In genomic region chr9:6325408-6325807, GRCm38 (mm10) we compare ENCODE assay signal across 41 mouse cellular contexts. TPM values are rescaled to one million over a fixed set of nuclear protein-coding genes. Genes with fewer than 3 reads are reported as not detected.
"Had no signal": no experiment of that assay in that cellular context is flagged by ENCODE, and none has a peak within 500 bp of the region (broad histone marks: within the 10 kb centered on the region; RNA-seq: fewer than 3 reads in every experiment).

No protein-coding gene starts in this region.

- H3K9me3 ChIP-seq: limb, embryonic 10.5 days; limb, embryonic 12.5 days; limb, embryonic 13.5 days; limb, embryonic 15.5 days; liver, embryonic 12.5 days; liver, embryonic 13.5 days; liver, embryonic 15.5 days; lung, embryonic 15.5 days; megakaryocyte, embryonic 14.5 days; midbrain, embryonic 10.5 days; midbrain, embryonic 12.5 days; midbrain, embryonic 13.5 days; midbrain, embryonic 15.5 days; neural tube, embryonic 12.5 days had no signal

- DNase-seq: left cerebral cortex, postnatal 4 days; liver; liver, embryonic 13.5 days; liver, postnatal 0 days; lung, adult 18-20 months; lung, adult 2 months; lung, embryonic 14.5 days; lung, postnatal 10 days; lung, postnatal 36 days; lung, postnatal 4 days; midbrain, embryonic 14.5 days had no signal

- H3K27ac ChIP-seq: left cerebral cortex, adult 2 months; limb, embryonic 10.5 days; limb, embryonic 12.5 days; limb, embryonic 13.5 days; limb, embryonic 15.5 days; liver, embryonic 12.5 days; liver, embryonic 13.5 days; liver, embryonic 14.5 days; liver, embryonic 15.5 days; lung, embryonic 15.5 days; macrophage; midbrain, embryonic 10.5 days; midbrain, embryonic 12.5 days; midbrain, embryonic 13.5 days; midbrain, embryonic 15.5 days; neural tube, embryonic 12.5 days had no signal

- H3K4me3 ChIP-seq: left cerebral cortex, adult 2 months; limb, embryonic 10.5 days; limb, embryonic 12.5 days; limb, embryonic 13.5 days; limb, embryonic 15.5 days; liver, embryonic 12.5 days; liver, embryonic 13.5 days; liver, embryonic 15.5 days; lung, embryonic 15.5 days; megakaryocyte, embryonic 14.5 days; midbrain, embryonic 10.5 days; midbrain, embryonic 12.5 days; midbrain, embryonic 13.5 days; midbrain, embryonic 15.5 days; neural tube, embryonic 12.5 days had no signal

- H3K27me3 ChIP-seq: limb, embryonic 12.5 days; limb, embryonic 13.5 days; limb, embryonic 15.5 days; liver, embryonic 12.5 days; liver, embryonic 13.5 days; liver, embryonic 15.5 days; lung, embryonic 15.5 days; megakaryocyte, embryonic 14.5 days; midbrain, embryonic 12.5 days; midbrain, embryonic 13.5 days; midbrain, embryonic 15.5 days; neural tube, embryonic 12.5 days had no signal

- H3K9ac ChIP-seq: limb, embryonic 12.5 days; limb, embryonic 13.5 days; limb, embryonic 15.5 days; liver, embryonic 12.5 days; liver, embryonic 13.5 days; liver, embryonic 14.5 days; liver, embryonic 15.5 days; liver, postnatal 0 days; lung, embryonic 14.5 days; lung, embryonic 15.5 days; midbrain, embryonic 12.5 days; midbrain, embryonic 13.5 days; midbrain, embryonic 15.5 days; neural tube, embryonic 12.5 days had no signal

- H3K36me3 ChIP-seq: limb, embryonic 10.5 days; limb, embryonic 12.5 days; limb, embryonic 13.5 days; limb, embryonic 15.5 days; liver, embryonic 12.5 days; liver, embryonic 13.5 days; liver, embryonic 15.5 days; lung, embryonic 15.5 days; midbrain, embryonic 10.5 days; midbrain, embryonic 12.5 days; midbrain, embryonic 13.5 days; midbrain, embryonic 15.5 days; neural tube, embryonic 12.5 days had no signal

- H3K4me2 ChIP-seq: limb, embryonic 12.5 days; limb, embryonic 13.5 days; limb, embryonic 15.5 days; liver, embryonic 11.5 days; liver, embryonic 12.5 days; liver, embryonic 13.5 days; liver, embryonic 15.5 days; lung, embryonic 14.5 days; lung, embryonic 15.5 days; midbrain, embryonic 12.5 days; midbrain, embryonic 13.5 days; midbrain, embryonic 15.5 days; neural tube, embryonic 12.5 days had no signal

- ATAC-seq: liver, embryonic 12.5 days; liver, postnatal 0 days; lung, postnatal 0 days; midbrain, embryonic 13.5 days; midbrain, embryonic 15.5 days had no signal

- H3K4me1 ChIP-seq: limb, embryonic 10.5 days; limb, embryonic 12.5 days; limb, embryonic 13.5 days; limb, embryonic 15.5 days; liver, embryonic 12.5 days; liver, embryonic 13.5 days; liver, embryonic 15.5 days; lung, embryonic 15.5 days; megakaryocyte, embryonic 14.5 days; midbrain, embryonic 10.5 days; midbrain, embryonic 12.5 days; midbrain, embryonic 13.5 days; midbrain, embryonic 15.5 days; neural tube, embryonic 12.5 days had no signal

RNA-seq across cellular contexts. Expression of gene Ddi1, which starts 55.8 kb away (rescaled TPM):
- total RNA-seq: left cerebral cortex, adult 18-20 months; left cerebral cortex, adult 2 months; left cerebral cortex, adult 8-10 months; left cerebral cortex, postnatal 10 days; left cerebral cortex, postnatal 14 days; left cerebral cortex, postnatal 25 days; left cerebral cortex, postnatal 36 days; left cerebral cortex, postnatal 4 days; liver, adult 2 months; megakaryocyte progenitor cell, adult 5-6 weeks; megakaryocyte, adult 5-6 weeks; megakaryocyte-erythroid progenitor cell, adult 5-6 weeks; midbrain, postnatal 0 days; monocyte, adult 5-6 weeks had no signal
- polyA plus RNA-seq: liver, adult 2 months; liver, embryonic 13.5 days; liver, embryonic 14.5 days; liver, embryonic 15.5 days; liver, postnatal 0 days; lung, adult 2 months; macrophage; midbrain, embryonic 12.5 days; midbrain, embryonic 15.5 days; midbrain, postnatal 0 days had no signal
